Mouse (Mus musculus): ENCODE measurements at regions not wholly inside any gene's neighbourhood (a gene's known extent, or its start where the extent isn't known, plus 50 kb on each side); places are given as distances from the start of the nearest gene placed in this dataset.

DNA sequence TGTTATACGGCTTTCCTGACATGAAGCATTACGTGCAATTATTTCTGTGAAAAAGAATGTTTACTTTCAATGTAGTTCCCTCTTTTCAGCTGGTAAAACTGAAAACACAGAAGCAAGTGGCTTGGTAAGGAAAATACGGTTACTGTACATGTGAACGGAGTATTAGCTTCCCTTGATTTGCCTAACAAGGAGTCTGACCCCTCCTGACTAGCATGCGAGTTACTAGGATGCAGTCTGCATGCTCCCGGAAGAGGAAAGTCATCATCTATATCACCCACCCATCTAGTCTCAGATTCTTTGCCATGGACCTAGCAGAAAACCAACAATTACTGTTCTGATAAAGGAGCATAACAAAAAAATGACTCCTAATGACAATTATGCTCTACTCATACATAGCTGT, 611.5 kb downstream of the Slc22a22 start:
- TF ChIP-seq CTCF (conservative IDR thresholded peaks at IDR 0.05; ENCODE audit: low read length) (no peak), POU5F1 (IDR thresholded peaks at IDR 0.05; ENCODE audit: borderline replicate concordance, low read length) (no peak)

Measured in E14TG2a.4 (cell line).